Mouse (Mus musculus) kidney, postnatal 14 days (tissue): ENCODE measurements around the gene Slc22a14.

Experiments
- DNase-seq: peaks from one replicate; pipeline ENCODE4 v3.0.0; 2022; ENCODE audit warnings: mixed read lengths

Gene Slc22a14

GRCm38 (mm10) chr9:119122596-119123369 is 242.6 kb downstream of the Slc22a14 start:
- DNase-seq = no peak

GRCm38 (mm10) chr9:119120168-119120560 is 245.2 kb downstream of the Slc22a14 start:
- peak; percentile 29 for DNase-seq
